Mouse (Mus musculus) bone marrow, adult 2 months (tissue): ENCODE measurements around the gene Gm10447. TPM values are rescaled to one million over a fixed set of nuclear protein-coding genes. Genes with fewer than 3 reads are reported as not detected.
"Not testable (repeated sequence)": the region's sequence is repeated elsewhere in the genome, so short reads cannot be mapped to it uniquely, and the experiment has no call there.

Experiments used
- H3K27ac ChIP-seq: fragments of 200-500 bp; 2 replicates; pipeline ENCODE4 v1.5.1; 2012; ENCODE audit warnings: low read depth, mild to moderate bottlenecking, control low read depth, inconsistent platforms, low read length; ENCODE audit not compliant: control insufficient read depth, poor library complexity, insufficient read depth
- H3K4me1 ChIP-seq: fragments of 200-500 bp; 2 replicates; pipeline ENCODE4 v1.6.1; 2011; ENCODE audit warnings: low read length; ENCODE audit not compliant: control insufficient read depth, insufficient read depth
- H3K4me3 ChIP-seq: fragments of 200-500 bp; replicated peaks from 2 replicates; pipeline ENCODE3; 2011; ENCODE audit warnings: mild to moderate bottlenecking, low read depth, low read length, control low read depth; ENCODE audit not compliant: control insufficient read depth
- CTCF ChIP-seq: fragments of 200-500 bp; IDR thresholded peaks from 2 replicates; pipeline ENCODE4 v1.5.1; 2011; ENCODE audit warnings: low read length, control low read depth; ENCODE audit not compliant: control insufficient read depth, insufficient read depth
- POLR2A ChIP-seq: fragments of 200-500 bp; IDR thresholded peaks from 2 replicates; pipeline ENCODE4 v1.6.1; 2011; ENCODE audit warnings: low read depth, mild to moderate bottlenecking, control low read depth, low read length, borderline replicate concordance; ENCODE audit not compliant: control insufficient read depth
- WGBS: fragments of 180-500 bp; shearing (Covaris S2); methylation state at CpG from one replicate; pipeline ENCODE4 v1.1.7; 2018; 5-methylcytosine and 5-hydroxymethylcytosine counted together
- polyA plus RNA-seq: library from polyadenylated mRNA; stranded (reverse); fragments of >200 nt; gene quantifications from 2 replicates; pipeline ENCODE4 v1.2.4, GENCODE M21; 2011; ENCODE audit warnings: low replicate concordance; ENCODE audit not compliant: missing spikeins, insufficient read depth, insufficient read length

The Gm10447 gene
- polyA plus RNA-seq, 1 experiment, result not detected

DNA sequence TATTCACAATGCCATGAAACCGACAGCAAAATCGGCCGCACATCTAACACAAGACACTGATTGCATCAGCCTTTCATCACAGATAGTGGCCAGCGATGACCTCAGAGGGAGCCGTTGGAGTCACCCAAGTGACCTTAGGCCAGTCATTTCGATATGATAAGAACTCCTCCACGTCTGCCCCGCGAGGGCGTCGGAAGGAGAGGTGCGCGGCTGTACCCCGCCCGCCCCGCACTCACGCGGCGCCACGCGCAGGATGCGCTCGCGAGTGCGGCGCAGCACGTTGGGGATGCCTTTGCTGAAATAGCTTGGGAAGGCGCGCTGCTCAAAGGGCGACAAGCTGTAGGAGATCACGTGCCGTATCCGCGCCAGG is 26.6 kb downstream of the Gm10447 start:
- under 1% methylated on average over 34 of the region's 34 CpGs for WGBS
- TF ChIP-seq POLR2A, result no peak
- no peak for TF ChIP-seq CTCF
- Histone ChIP-seq H3K4me3 (peak overlapping the region; percentile 98), H3K4me1 (peaks cover 4% of the 10 kb centered on the region), H3K27ac (peak overlapping the region; percentile 85)

DNA sequence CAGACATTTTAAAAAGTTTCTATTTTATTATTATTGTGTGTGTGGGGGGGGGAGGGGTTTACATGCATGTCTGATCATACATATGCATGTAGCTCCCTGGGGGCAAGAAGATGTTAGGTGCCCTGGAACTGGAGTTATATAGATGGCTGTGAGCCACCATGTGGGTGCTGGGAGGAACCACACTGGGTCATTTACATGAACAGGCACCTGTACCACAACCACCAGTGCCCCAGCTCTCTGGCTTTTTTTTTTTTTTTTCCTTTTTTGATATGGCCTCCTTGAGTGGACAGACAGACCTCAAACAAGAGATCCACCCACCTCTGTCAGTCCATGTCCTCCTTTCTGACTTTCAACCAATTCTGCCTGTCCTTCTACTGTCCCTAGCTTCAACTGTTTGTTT is 27.7 kb downstream of the Gm10447 start:
- peaks cover 4% of the 10 kb centered on the region for H3K4me1 ChIP-seq
- no peak overlapping the region for H3K4me3 ChIP-seq
- no peak overlapping the region for H3K27ac ChIP-seq
- TF ChIP-seq POLR2A (no peak), CTCF (no peak)

DNA sequence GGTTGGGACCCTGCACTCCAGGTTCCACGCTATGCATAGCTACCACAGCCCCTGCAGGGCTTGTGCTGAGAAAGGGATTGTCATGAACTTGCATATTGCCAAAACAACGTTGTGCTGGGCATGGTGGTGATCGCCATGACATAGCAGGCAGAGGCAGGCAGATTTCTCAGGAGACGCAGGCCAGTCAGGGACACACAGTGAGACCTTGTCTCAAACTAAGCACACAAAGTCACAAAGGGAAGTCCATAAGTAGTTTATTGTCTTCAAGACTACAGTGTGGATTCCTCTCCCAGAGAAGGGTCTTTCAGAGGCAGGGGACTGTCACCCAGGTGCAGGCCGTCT is 28.2 kb downstream of the Gm10447 start:
- Histone ChIP-seq H3K27ac (no peak overlapping the region), H3K4me1 (peaks cover 4% of the 10 kb centered on the region), H3K4me3 (no peak overlapping the region)
- TF ChIP-seq CTCF (no peak), POLR2A (no peak)
- whole genome bisulfite sequencing, result 93% methylated on average over 5 of the region's 5 CpGs

DNA sequence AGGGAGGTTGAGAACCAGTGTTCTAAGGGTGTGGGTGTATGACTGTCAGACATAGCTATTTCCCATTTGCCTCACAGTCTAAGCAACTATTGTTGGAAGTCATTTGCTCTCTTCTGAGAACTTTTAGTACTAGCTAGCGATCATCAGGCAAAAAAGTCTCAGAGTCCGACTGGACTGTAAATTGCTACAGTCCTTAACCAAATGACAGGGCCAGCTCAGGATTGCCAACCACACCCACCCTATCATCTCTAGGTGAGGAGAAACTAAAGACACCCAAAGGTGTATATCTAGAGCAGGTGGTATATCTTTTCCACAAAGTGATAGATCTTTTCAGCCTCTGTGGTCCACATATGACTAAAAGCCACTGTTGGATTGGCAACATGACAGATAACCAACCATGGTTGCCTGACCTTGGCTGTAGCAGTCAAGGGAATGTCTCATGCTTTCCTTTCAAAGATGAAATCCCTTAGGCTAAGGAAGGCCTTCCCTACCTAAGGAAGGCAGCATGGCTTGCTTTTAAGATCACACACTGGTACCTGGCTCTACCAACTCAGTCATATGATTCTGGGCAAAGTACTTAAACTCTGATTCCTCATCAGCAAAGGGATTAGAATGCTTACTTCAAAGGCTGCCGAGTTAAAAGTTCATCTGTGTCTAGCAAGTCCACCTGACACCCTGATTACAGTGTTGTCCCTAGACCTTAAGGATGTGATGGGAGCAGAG is 28.8 kb downstream of the Gm10447 start:
- Histone ChIP-seq H3K4me1 (peaks cover 4% of the 10 kb centered on the region), H3K27ac (no peak overlapping the region), H3K4me3 (no peak overlapping the region)
- WGBS, result 84% methylated on average over 3 of the region's 3 CpGs
- no peak for TF ChIP-seq CTCF
- TF ChIP-seq POLR2A, result no peak

DNA sequence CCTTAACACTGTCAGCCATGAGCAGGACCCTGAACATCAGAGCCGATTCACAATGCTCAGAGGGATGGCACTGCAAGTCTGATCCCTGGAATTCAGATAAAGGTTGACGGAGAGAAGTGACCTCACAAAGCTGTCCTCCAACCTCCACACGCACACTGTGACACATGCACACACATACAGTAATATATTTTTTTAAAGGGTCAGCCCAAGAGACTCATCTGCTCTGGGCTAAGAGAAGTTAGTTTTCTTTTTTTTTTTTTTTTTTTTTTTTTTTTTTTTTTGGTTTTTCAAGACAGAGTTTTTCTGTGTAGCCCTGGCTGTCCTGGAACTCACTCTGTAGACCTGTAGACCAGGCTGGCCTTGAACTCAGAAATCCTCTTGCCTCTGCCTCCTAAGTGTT is 30.0 kb downstream of the Gm10447 start:
- H3K4me3 ChIP-seq, H3K27ac ChIP-seq, H3K4me1 ChIP-seq: not testable (repeated sequence)
- 87% methylated on average over 3 of the region's 3 CpGs for WGBS

DNA sequence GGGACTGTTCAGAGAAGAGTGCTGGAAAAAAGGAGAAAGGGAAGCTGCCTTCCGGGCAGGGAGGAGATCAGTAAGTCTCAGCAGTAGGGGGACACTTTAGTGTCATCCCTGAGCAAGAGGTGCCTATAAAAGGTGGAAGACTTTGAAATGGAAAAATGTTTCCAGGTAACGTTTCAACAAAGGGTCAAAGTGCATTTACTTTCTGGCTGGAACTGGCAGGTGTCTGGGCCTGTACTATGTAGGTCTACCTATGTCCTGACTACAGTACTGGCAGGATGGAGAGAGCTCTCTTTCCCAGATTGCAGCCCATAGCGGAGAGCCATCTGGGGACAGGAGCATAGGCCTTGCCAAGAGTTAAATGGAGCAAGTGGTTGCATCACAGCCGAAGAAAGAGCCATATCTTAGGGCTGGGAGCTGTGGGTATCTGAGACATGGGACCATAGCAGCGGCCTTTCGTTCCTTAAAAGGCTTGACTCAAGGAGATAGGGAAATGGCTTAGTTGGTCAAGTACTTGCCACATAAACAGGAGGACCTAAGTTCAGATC is 31.1 kb downstream of the Gm10447 start:
- no peak overlapping the region for H3K4me3 ChIP-seq
- WGBS, result 81% methylated on average over 6 of the region's 6 CpGs
- peaks cover 3% of the 10 kb centered on the region for H3K4me1 ChIP-seq
- no peak overlapping the region for H3K27ac ChIP-seq
- TF ChIP-seq POLR2A, result no peak
- no peak for TF ChIP-seq CTCF

DNA sequence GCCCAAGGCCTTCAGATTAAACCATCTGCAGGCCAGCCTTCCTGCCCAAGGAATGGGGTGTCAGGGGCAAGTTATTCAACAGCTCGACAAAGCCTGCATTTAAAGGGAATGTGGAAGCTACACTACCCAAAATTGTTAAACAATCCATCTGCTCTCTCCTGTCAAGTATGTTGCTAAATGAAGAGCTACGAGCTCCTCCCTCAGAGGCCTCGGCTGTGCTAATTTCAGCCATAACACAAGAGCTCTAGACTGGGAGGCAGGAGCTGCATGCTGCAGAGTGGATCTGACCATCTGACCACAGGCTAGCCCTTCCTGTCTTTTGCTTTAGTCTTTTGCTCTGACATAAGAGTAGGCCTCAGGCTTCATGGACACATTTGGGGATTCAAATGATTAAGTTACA is 31.7 kb downstream of the Gm10447 start:
- H3K4me3 ChIP-seq, result no peak overlapping the region
- TF ChIP-seq POLR2A (no peak), CTCF (no peak)
- H3K4me1 ChIP-seq, result peaks cover 3% of the 10 kb centered on the region
- WGBS, result 78% methylated on average over 3 of the region's 3 CpGs
- no peak overlapping the region for H3K27ac ChIP-seq

DNA sequence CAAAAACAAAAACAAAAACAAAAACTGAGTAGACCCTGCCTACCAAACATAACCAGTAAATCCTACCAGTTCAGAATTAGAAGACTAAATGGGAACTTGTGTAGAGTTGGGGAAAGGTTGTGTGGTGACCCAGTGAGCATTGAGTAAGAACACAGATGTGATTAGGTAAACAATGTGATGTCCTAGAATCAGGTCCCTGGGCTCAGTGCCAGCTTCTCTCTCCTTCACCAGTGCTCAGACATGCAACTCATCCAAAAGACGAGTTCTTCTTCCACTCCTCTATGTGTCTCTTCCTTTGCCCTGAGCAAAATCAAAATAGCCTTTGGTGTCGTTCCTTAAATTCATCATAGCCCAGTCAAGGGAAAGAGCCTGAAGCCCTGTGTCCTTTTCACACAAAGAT is 32.1 kb downstream of the Gm10447 start:
- 58% methylated on average over 2 of the region's 2 CpGs for WGBS
- Histone ChIP-seq H3K27ac (no peak overlapping the region), H3K4me3 (no peak overlapping the region), H3K4me1 (no peaks in the 10 kb centered on the region; the same call in none of the 2 replicates)
- TF ChIP-seq CTCF (no peak), POLR2A (no peak)

DNA sequence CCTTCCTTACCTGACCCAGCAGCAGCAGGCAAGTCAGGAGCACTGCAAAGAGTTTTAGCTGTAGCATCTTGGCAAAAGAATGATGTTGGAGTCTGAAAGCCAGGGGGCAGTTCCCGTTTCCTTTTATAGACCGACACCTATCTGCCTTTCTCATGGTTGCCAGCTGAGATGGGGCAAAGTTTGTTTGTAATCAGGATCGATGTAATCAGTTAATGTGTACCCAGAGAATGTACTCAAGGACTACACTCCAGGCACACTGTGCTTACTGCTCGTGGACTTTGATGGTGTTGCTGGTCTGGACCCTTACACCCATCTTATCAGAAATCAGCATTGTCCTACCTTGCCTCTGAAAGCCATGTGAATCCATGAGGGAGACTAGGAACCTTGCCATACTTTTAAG is 33.9 kb downstream of the Gm10447 start, which contains the start of gene Leap2:
Gene Leap2 (minus strand): TSS at position 135 of the 400 bp plus-strand sequence.
- H3K27ac ChIP-seq, result no peak within 1 kb of the TSS
- TF ChIP-seq CTCF (no peak), POLR2A (no peak)
- H3K4me3 ChIP-seq, result no peak within 1 kb of the TSS
- no peaks in the 10 kb centered on the region; the same call in 1 of the 2 replicates for H3K4me1 ChIP-seq
- WGBS, result 74% methylated on average over 4 of the region's 4 CpGs
